Mouse (Mus musculus) lung, postnatal 0 days (tissue): Measurements from ENCODE around the gene Mpnd. TPM values are rescaled to one million over a fixed set of nuclear protein-coding genes. Genes with fewer than 3 reads are reported as not detected.

Source experiments
- ATAC-seq: fragments of 200-750 bp; cut with Nextera tagmentation; 2 replicates; pipeline ENCODE4 v1.8.0; 2017; ENCODE audit warnings: moderate library complexity
- DNase-seq: peaks from one replicate; pipeline ENCODE4 v3.0.0-alpha.2; 2016; ENCODE audit warnings: low spot score
- H3K27ac ChIP-seq: fragments of 300-500 bp; sonication (generic); 2 replicates; pipeline ENCODE4 v1.5.1; 2014; ENCODE audit warnings: antibody characterized with exemption, mild to moderate bottlenecking, low read length, mixed read lengths
- H3K27me3 ChIP-seq: fragments of 300-500 bp; sonication (generic); replicated peaks from 2 replicates; pipeline ENCODE4 v1.6.1; 2014; ENCODE audit warnings: low read length, mixed read lengths; ENCODE audit not compliant: insufficient read depth
- H3K36me3 ChIP-seq: fragments of 300-500 bp; sonication (generic); 2 replicates; pipeline ENCODE4 v1.6.1; 2014; ENCODE audit warnings: low read length, mixed read lengths; ENCODE audit not compliant: insufficient read depth
- H3K4me1 ChIP-seq: fragments of 300-500 bp; sonication (generic); 2 replicates; pipeline ENCODE4 v1.6.1; 2014; ENCODE audit warnings: antibody characterized with exemption, low read depth, low read length, mixed read lengths; ENCODE audit not compliant: insufficient read depth
- H3K4me2 ChIP-seq: fragments of 300-500 bp; sonication (generic); replicated peaks from 2 replicates; pipeline ENCODE4 v1.6.1; 2014; ENCODE audit warnings: low read depth, mild to moderate bottlenecking, low read length, moderate library complexity, mixed read lengths
- H3K4me3 ChIP-seq: fragments of 300-500 bp; sonication (generic); 2 replicates; pipeline ENCODE4 v1.5.1; 2014; ENCODE audit warnings: low read depth, low read length
- H3K9ac ChIP-seq: fragments of 300-500 bp; sonication (generic); replicated peaks from 2 replicates; pipeline ENCODE4 v1.6.1; 2014; ENCODE audit warnings: low read depth, mild to moderate bottlenecking
- H3K9me3 ChIP-seq: fragments of 300-500 bp; sonication (generic); 2 replicates; pipeline ENCODE4 v1.6.1; 2016; ENCODE audit warnings: low read length, mixed read lengths
- CTCF ChIP-seq: IDR thresholded peaks from 2 replicates; pipeline ENCODE4 v1.5.1; 2016; ENCODE audit warnings: antibody characterized with exemption, mild to moderate bottlenecking
- EP300 ChIP-seq: IDR thresholded peaks from 2 replicates; pipeline ENCODE4 v1.6.1; 2016; ENCODE audit warnings: antibody characterized with exemption, mild to moderate bottlenecking, control low read depth
- WGBS: fragments of 180-500 bp; shearing (Covaris S2); extraction: QIAGEN DNeasy Blood & Tissue Kit; methylation state at CpG from one replicate; pipeline ENCODE4 v1.1.7; 2014; 5-methylcytosine and 5-hydroxymethylcytosine counted together
- polyA plus RNA-seq: library from polyadenylated mRNA; unstranded; fragments of >200 nt; fragmentation: Nextera tagmentation; extraction: Ambion mirVana; gene quantifications from 2 replicates; pipeline ENCODE4 v1.2.1, GENCODE M21; 2015

The Mpnd gene
- polyA plus RNA-seq, 1 experiment from 2014 or later = 38.5 TPM

DNA sequence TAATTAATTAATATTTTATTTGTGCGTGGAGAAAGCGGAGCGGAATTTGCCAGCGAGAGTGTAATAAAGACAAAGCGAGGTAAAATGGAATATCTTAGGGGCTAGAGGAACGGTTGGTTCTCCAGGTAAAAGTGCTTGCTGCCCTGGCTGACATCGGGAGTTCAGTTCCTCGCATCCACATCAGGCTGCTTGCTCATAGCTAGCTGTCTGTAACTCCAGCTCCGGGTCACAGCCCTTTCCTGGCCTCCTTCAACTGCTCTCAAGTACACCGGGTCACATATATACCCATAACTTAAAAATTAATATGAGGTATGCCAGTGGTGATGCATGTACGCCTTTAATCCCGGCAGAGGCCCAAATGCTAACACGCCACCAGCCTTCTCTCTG lies 31.4 kb downstream of the Mpnd start:
- no peak for DNase-seq
- Histone ChIP-seq H3K4me2 (peak overlapping the region; percentile 73), H3K36me3 (no peaks in the 10 kb centered on the region), H3K27ac (no peak overlapping the region), H3K4me3 (peak overlapping the region; percentile 88), H3K9me3 (no peaks in the 10 kb centered on the region), H3K9ac (no peak overlapping the region), H3K4me1 (peaks cover 19% of the 10 kb centered on the region; the same call in 1 of the 2 replicates), H3K27me3 (no peaks in the 10 kb centered on the region)
- no peak for ATAC-seq
- WGBS = 33% methylated on average over 13 of the region's 13 CpGs
- TF ChIP-seq CTCF = no peak
- TF ChIP-seq EP300 = no peak

- Histone ChIP-seq H3K4me1 (peaks cover 19% of the 10 kb centered on the region; the same call in 1 of the 2 replicates), H3K4me2 (no peak overlapping the region), H3K36me3 (no peaks in the 10 kb centered on the region), H3K27ac (no peak overlapping the region), H3K9me3 (no peaks in the 10 kb centered on the region), H3K9ac (no peak overlapping the region), H3K4me3 (no peak overlapping the region), H3K27me3 (no peaks in the 10 kb centered on the region)
- DNase-seq = no peak
- ATAC-seq = no peak
- TF ChIP-seq CTCF = no peak
- 0 out of 2 replicates have a peak, but pooled peaks have one; percentile 44 for TF ChIP-seq EP300
- WGBS = 77% methylated on average over 8 of the region's 8 CpGs
These were observed 33.2 kb downstream of the Mpnd start for GRCm38 (mm10) chr17:56038583-56039261.

- H3K27ac ChIP-seq = no peak overlapping the region
- DNase-seq (no peak), ATAC-seq (no peak)
- H3K9me3 ChIP-seq = no peaks in the 10 kb centered on the region
- TF ChIP-seq CTCF (no peak), EP300 (no peak)
- no peaks in the 10 kb centered on the region for H3K27me3 ChIP-seq
- WGBS = 70% methylated on average over 4 of the region's 4 CpGs
- H3K4me1 ChIP-seq = peaks cover 19% of the 10 kb centered on the region; the same call in 1 of the 2 replicates
- no peaks in the 10 kb centered on the region for H3K36me3 ChIP-seq
- H3K4me3 ChIP-seq = no peak overlapping the region
- no peak overlapping the region for H3K9ac ChIP-seq
- no peak overlapping the region for H3K4me2 ChIP-seq
These were observed 33.8 kb downstream of the Mpnd start for GRCm38 (mm10) chr17:56039345-56039744.

DNA sequence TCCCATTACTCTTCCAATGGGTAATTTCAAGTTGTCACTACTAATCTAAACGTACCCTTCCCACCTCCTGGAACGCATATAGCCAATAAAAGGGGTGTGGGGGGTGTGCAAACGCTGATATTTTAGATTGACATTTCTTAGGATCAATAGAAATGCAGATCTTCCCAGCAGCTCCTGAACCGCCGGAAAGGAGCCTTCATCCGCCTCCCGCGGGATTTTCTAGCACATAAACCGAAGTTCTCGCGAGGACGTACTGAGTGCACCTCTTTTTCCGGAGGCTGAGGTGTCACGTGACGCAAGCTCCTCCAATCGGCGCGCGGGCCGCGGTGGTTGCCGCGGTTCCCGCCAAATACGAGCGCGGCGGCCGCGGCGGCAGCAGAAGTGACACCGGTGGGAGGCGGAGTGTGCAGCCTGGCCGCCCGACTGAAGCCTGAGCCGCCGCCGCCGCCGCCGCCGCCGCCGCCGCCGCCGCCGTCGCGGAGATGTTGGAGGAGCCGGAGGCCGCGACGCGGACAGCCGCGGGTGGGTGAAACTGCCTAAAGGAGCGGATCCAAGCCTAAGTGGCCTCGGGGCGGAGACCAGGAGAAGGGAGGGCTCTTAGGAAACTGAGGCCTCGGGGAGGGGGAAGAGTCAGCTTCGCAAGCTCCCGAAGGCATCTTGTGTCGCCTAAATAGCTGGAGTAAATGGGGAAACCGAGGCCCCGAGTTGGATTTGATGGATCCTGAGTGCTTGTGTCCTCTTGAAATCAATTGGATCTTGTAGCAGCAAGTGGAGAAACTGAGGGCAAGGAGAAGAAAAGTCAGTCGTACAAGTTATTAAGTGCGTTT lies 34.7 kb downstream of the Mpnd start, which contains the start of gene Chaf1a:
Chaf1a (plus strand) TSS at position 410 of the 827 bp plus-strand sequence.
- H3K27me3 ChIP-seq = no peaks in the 10 kb centered on the region
- ATAC-seq (peak; percentile 85), DNase-seq (peak; percentile 100)
- TF ChIP-seq EP300 (peak; percentile 56; the same call in 1 of the 2 replicates), CTCF (no peak)
- H3K36me3 ChIP-seq = no peaks in the 10 kb centered on the region
- peak within 1 kb of the TSS; percentile 87 for H3K4me2 ChIP-seq
- no peaks in the 10 kb centered on the region for H3K9me3 ChIP-seq
- peaks cover 13% of the 10 kb centered on the region; the same call in 1 of the 2 replicates for H3K4me1 ChIP-seq
- WGBS = under 1% methylated on average over 67 of the region's 68 CpGs
- H3K4me3 ChIP-seq = peak within 1 kb of the TSS; percentile 82
- peak within 1 kb of the TSS; percentile 41 for H3K9ac ChIP-seq
- 0 out of 2 replicates have a peak within 1 kb of the TSS, but pooled peaks have one; percentile 33 for H3K27ac ChIP-seq

- Histone ChIP-seq H3K4me2 (peak overlapping the region; percentile 87), H3K4me1 (peaks cover 8% of the 10 kb centered on the region; the same call in 1 of the 2 replicates), H3K4me3 (peak overlapping the region; percentile 82), H3K36me3 (no peaks in the 10 kb centered on the region), H3K27ac (no peak overlapping the region), H3K27me3 (no peaks in the 10 kb centered on the region), H3K9ac (peak overlapping the region; percentile 41), H3K9me3 (no peaks in the 10 kb centered on the region)
- ATAC-seq = no peak
- WGBS = 1% methylated on average over 12 of the region's 12 CpGs
- no peak for TF ChIP-seq EP300
- no peak for TF ChIP-seq CTCF
- DNase-seq = no peak
These were observed 35.3 kb downstream of the Mpnd start for GRCm38 (mm10) chr17:56040857-56041163.

GRCm38 (mm10) chr17:56051369-56051768 lies 45.9 kb downstream of the Mpnd start:
- Histone ChIP-seq H3K9ac (no peak overlapping the region), H3K4me2 (no peak overlapping the region), H3K4me3 (no peak overlapping the region), H3K27me3 (no peaks in the 10 kb centered on the region), H3K4me1 (no peaks in the 10 kb centered on the region), H3K9me3 (no peaks in the 10 kb centered on the region), H3K36me3 (peaks cover 14% of the 10 kb centered on the region), H3K27ac (no peak overlapping the region)
- ATAC-seq (no peak), DNase-seq (no peak)
- TF ChIP-seq CTCF = no peak
- TF ChIP-seq EP300 = no peak
- WGBS = 62% methylated on average over 5 of the region's 5 CpGs
